Mouse (Mus musculus) liver, adult 2 months (tissue): Measurements from ENCODE around the gene Syde2. TPM values are rescaled to one million over a fixed set of nuclear protein-coding genes. Genes with fewer than 3 reads are reported as not detected.
A peak's percentile ranks its signal among the peaks of the same experiment; 100 is the strongest.
"Not testable (repeated sequence)": the region's sequence is repeated elsewhere in the genome, so short reads cannot be mapped to it uniquely, and the experiment has no call there.

ENCODE experiments used
- DNase-seq: peaks from one replicate; pipeline ENCODE4 v3.0.0-alpha.2; 2011; ENCODE audit warnings: low read depth, low spot score; ENCODE audit errors: extremely low read depth
- H3K27ac ChIP-seq: fragments of 200-500 bp; replicated peaks from 2 replicates; pipeline ENCODE4 v1.5.1; 2012; ENCODE audit warnings: low read depth, mild to moderate bottlenecking, control low read depth, inconsistent platforms, low read length; ENCODE audit not compliant: insufficient read depth
- H3K27me3 ChIP-seq: fragments of 200-500 bp; 2 replicates; pipeline ENCODE4 v1.6.1; 2012; ENCODE audit warnings: mild to moderate bottlenecking, moderate library complexity, low read length, inconsistent platforms; ENCODE audit not compliant: control insufficient read depth, insufficient read depth
- H3K36me3 ChIP-seq: fragments of 200-500 bp; 2 replicates; pipeline ENCODE4 v1.6.1; 2012; ENCODE audit warnings: low read length, inconsistent platforms; ENCODE audit not compliant: control insufficient read depth, insufficient read depth
- H3K4me1 ChIP-seq: fragments of 200-500 bp; 2 replicates; pipeline ENCODE4 v1.6.1; 2011; ENCODE audit warnings: low read length; ENCODE audit not compliant: control insufficient read depth, insufficient read depth
- H3K4me3 ChIP-seq: fragments of 200-500 bp; 2 replicates; pipeline ENCODE4 v1.5.1; 2011; ENCODE audit warnings: low read depth, mild to moderate bottlenecking, control low read depth, low read length, moderate library complexity; ENCODE audit not compliant: insufficient read depth
- H3K79me2 ChIP-seq: fragments of 200-500 bp; 2 replicates; pipeline ENCODE4 v1.6.1; 2012; ENCODE audit warnings: inconsistent platforms, mild to moderate bottlenecking, low read length, moderate library complexity; ENCODE audit not compliant: control insufficient read depth, insufficient read depth
- H3K9ac ChIP-seq: fragments of 200-500 bp; 2 replicates; pipeline ENCODE4 v1.6.1; 2012; ENCODE audit warnings: low read depth, mild to moderate bottlenecking, control low read depth, inconsistent platforms, low read length
- CTCF ChIP-seq: fragments of 200-500 bp; IDR thresholded peaks from 2 replicates; pipeline ENCODE4 v1.5.1; 2011; ENCODE audit warnings: low read depth, low read length, control low read depth
- POLR2A ChIP-seq: fragments of 200-500 bp; IDR thresholded peaks from 2 replicates; pipeline ENCODE4 v1.6.1; 2011; ENCODE audit warnings: low read length, control low read depth; ENCODE audit not compliant: insufficient read depth; ENCODE audit errors: extremely low read depth
- WGBS: fragments of 180-500 bp; shearing (Covaris S2); methylation state at CpG from one replicate; pipeline ENCODE4 v1.1.7; 2018; 5-methylcytosine and 5-hydroxymethylcytosine counted together
- polyA plus RNA-seq: library from polyadenylated mRNA; depleted of rRNA; stranded (reverse); fragments of >200 nt; gene quantifications from 2 replicates; pipeline ENCODE4 v1.2.3, GENCODE M21; 2012
- total RNA-seq: library from RNA; depleted of rRNA; stranded (reverse); fragments of >200 nt; gene quantifications from 2 replicates; pipeline ENCODE4 v1.2.3, GENCODE M21; 2014

Gene Syde2
- total and polyA plus RNA-seq, 2 experiments = 1.3 to 7.9 TPM

- Histone ChIP-seq H3K27ac (no peak overlapping the region), H3K4me3 (no peak overlapping the region), H3K79me2 (peaks cover 4% of the 10 kb centered on the region; the same call in 1 of the 2 replicates), H3K9ac (no peak overlapping the region), H3K36me3 (no peaks in the 10 kb centered on the region), H3K4me1 (peaks cover 13% of the 10 kb centered on the region; the same call in 1 of the 2 replicates), H3K27me3 (no peaks in the 10 kb centered on the region)
- no peak for DNase-seq
- 83% methylated on average over 14 of the region's 14 CpGs for WGBS
- TF ChIP-seq POLR2A = no peak
- no peak for TF ChIP-seq CTCF
Observed at GRCm38 (mm10) chr3:145993481-145994201, 6.0 kb downstream of the Syde2 start.

- peaks cover 4% of the 10 kb centered on the region; the same call in 1 of the 2 replicates for H3K79me2 ChIP-seq
- peaks cover 13% of the 10 kb centered on the region; the same call in 1 of the 2 replicates for H3K4me1 ChIP-seq
- no peak overlapping the region for H3K27ac ChIP-seq
- WGBS = 47% methylated on average over 5 of the region's 5 CpGs
- no peak overlapping the region for H3K4me3 ChIP-seq
- peaks cover 2% of the 10 kb centered on the region; the same call in 1 of the 2 replicates for H3K36me3 ChIP-seq
- DNase-seq = peak; percentile 70
- no peaks in the 10 kb centered on the region for H3K27me3 ChIP-seq
- no peak overlapping the region for H3K9ac ChIP-seq
- TF ChIP-seq CTCF (no peak), POLR2A (no peak)
Observed at GRCm38 (mm10) chr3:145995489-145995888, 7.8 kb downstream of the Syde2 start.

DNA sequence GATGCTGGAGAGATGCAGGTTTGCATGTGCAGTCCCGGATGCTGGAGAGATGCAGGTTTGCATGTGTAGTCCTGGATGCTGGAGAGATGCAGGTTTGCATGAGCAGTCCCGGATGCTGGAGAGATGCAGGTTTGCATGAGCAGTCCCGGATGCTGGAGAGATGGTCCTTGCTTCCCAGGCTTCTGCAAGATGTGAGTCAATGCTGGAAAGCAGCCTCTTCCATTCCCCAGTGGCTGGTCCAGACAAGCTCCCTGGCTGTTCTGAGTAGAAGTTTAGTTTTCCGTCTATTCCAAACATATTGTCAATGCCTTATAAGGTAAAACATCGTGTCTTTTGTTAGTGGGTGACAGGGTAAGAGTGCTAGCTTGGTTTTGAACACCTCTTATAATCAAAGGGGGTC is 8.9 kb downstream of the Syde2 start:
- DNase-seq, H3K4me3 ChIP-seq, H3K27me3 ChIP-seq, H3K9ac ChIP-seq, H3K79me2 ChIP-seq, H3K36me3 ChIP-seq, H3K27ac ChIP-seq, H3K4me1 ChIP-seq: not testable (repeated sequence)
- 87% methylated on average over 5 of the region's 5 CpGs for WGBS

GRCm38 (mm10) chr3:146004347-146005051 is 16.8 kb downstream of the Syde2 start:
- H3K27me3 ChIP-seq = no peaks in the 10 kb centered on the region
- H3K4me3 ChIP-seq = no peak overlapping the region
- DNase-seq = no peak
- H3K36me3 ChIP-seq = peaks cover 19% of the 10 kb centered on the region
- H3K79me2 ChIP-seq = no peaks in the 10 kb centered on the region; the same call in 1 of the 2 replicates
- no peak overlapping the region for H3K9ac ChIP-seq
- H3K4me1 ChIP-seq = no peaks in the 10 kb centered on the region
- TF ChIP-seq CTCF (no peak), POLR2A (no peak)
- no peak overlapping the region for H3K27ac ChIP-seq
- WGBS = 92% methylated on average over 14 of the region's 14 CpGs

GRCm38 (mm10) chr3:146007872-146008271 is 20.2 kb downstream of the Syde2 start:
- Histone ChIP-seq H3K79me2 (no peaks in the 10 kb centered on the region; the same call in 1 of the 2 replicates), H3K36me3 (peaks cover 6% of the 10 kb centered on the region), H3K4me1 (no peaks in the 10 kb centered on the region), H3K27ac (no peak overlapping the region), H3K27me3 (no peaks in the 10 kb centered on the region), H3K9ac (no peak overlapping the region), H3K4me3 (no peak overlapping the region)
- WGBS = 86% methylated on average over 6 of the region's 6 CpGs
- TF ChIP-seq CTCF (no peak), POLR2A (no peak)
- no peak for DNase-seq
